Mouse (Mus musculus): ENCODE results near the gene Pbx1. TPM values are rescaled to one million over a fixed set of nuclear protein-coding genes. Genes with fewer than 3 reads are reported as not detected.

The Pbx1 gene
- polyA plus RNA-seq, 1 experiment from 2014 or later = 23.2 TPM

- 45% methylated on average over 12 of the region's 12 CpGs for WGBS
Observed at GRCm38 (mm10) chr1:168473255-168474069, 41.4 kb upstream of the Pbx1 start.

GRCm38 (mm10) chr1:168472545-168473254 lies 40.6 kb upstream of the Pbx1 start:
- TF ChIP-seq EP300 (optimal IDR thresholded peaks at IDR 0.05) (no peak), CTCF (IDR thresholded peaks at IDR 0.05; ENCODE audit: low read depth) (no peak)
- Histone ChIP-seq H3K36me3 (ENCODE audit: control insufficient read depth, insufficient read depth, low read length) (no peaks in the 10 kb centered on the region), H3K9me3 (ENCODE audit: control insufficient read depth, low read length) (no peaks in the 10 kb centered on the region), H3K4me3 (ENCODE audit: low read depth, low read length) (no peak overlapping the region), H3K27me3 (ENCODE audit: control insufficient read depth, insufficient read depth, low read length) (no peaks in the 10 kb centered on the region), H3K4me1 (replicated peaks; ENCODE audit: control insufficient read depth, insufficient read depth) (no peaks in the 10 kb centered on the region), H3K4me2 (replicated peaks; ENCODE audit: low read depth) (no peak overlapping the region), H3K27ac (replicated peaks) (no peak overlapping the region), H3K9ac (ENCODE audit: low read length) (no peak overlapping the region)
- DNase-seq (ENCODE audit: low spot score) (no peak), ATAC-seq (ENCODE audit: low FRiP score, low TSS enrichment) (peak; percentile 21; the same call in 1 of the 2 replicates)
- 36% methylated on average over 6 of the region's 6 CpGs for whole genome bisulfite sequencing

More at GRCm38 (mm10) chr1:168473255-168474069, 41.4 kb upstream of the Pbx1 start:
- Histone ChIP-seq H3K27me3 (ENCODE audit: control insufficient read depth, insufficient read depth, low read length) (no peaks in the 10 kb centered on the region), H3K9me3 (ENCODE audit: control insufficient read depth, low read length) (no peaks in the 10 kb centered on the region), H3K4me2 (replicated peaks; ENCODE audit: low read depth) (no peak overlapping the region), H3K36me3 (ENCODE audit: control insufficient read depth, insufficient read depth, low read length) (no peaks in the 10 kb centered on the region), H3K4me1 (replicated peaks; ENCODE audit: control insufficient read depth, insufficient read depth) (no peaks in the 10 kb centered on the region), H3K4me3 (ENCODE audit: low read depth, low read length) (no peak overlapping the region), H3K9ac (ENCODE audit: low read length) (no peak overlapping the region), H3K27ac (replicated peaks) (no peak overlapping the region; the same call in 1 of the 2 replicates)
- ATAC-seq (ENCODE audit: low FRiP score, low TSS enrichment) = no peak; the same call in 1 of the 2 replicates
- TF ChIP-seq CTCF (IDR thresholded peaks at IDR 0.05; ENCODE audit: low read depth) = no peak
- DNase-seq (ENCODE audit: low spot score) = no peak

- no peaks in the 10 kb centered on the region for H3K9me3 ChIP-seq (ENCODE audit: control insufficient read depth, low read length)
- 85% methylated on average over 1 of the region's 1 CpGs for WGBS
- H3K36me3 ChIP-seq (ENCODE audit: control insufficient read depth, insufficient read depth, low read length) = no peaks in the 10 kb centered on the region
- ATAC-seq (ENCODE audit: low FRiP score, low TSS enrichment) (no peak), DNase-seq (ENCODE audit: low spot score) (no peak)
- H3K27ac ChIP-seq (replicated peaks) = no peak overlapping the region
- H3K9ac ChIP-seq (ENCODE audit: low read length) = no peak overlapping the region
- no peaks in the 10 kb centered on the region for H3K27me3 ChIP-seq (ENCODE audit: control insufficient read depth, insufficient read depth, low read length)
- no peak overlapping the region for H3K4me2 ChIP-seq (replicated peaks; ENCODE audit: low read depth)
- H3K4me1 ChIP-seq (replicated peaks; ENCODE audit: control insufficient read depth, insufficient read depth) = no peaks in the 10 kb centered on the region
- no peak overlapping the region for H3K4me3 ChIP-seq (ENCODE audit: low read depth, low read length)
- TF ChIP-seq EP300 (optimal IDR thresholded peaks at IDR 0.05) = no peak
- TF ChIP-seq CTCF (IDR thresholded peaks at IDR 0.05; ENCODE audit: low read depth) = no peak
Observed at GRCm38 (mm10) chr1:168459426-168459825, 27.4 kb upstream of the Pbx1 start.

GRCm38 (mm10) chr1:168457191-168457747 lies 25.2 kb upstream of the Pbx1 start:
- Histone ChIP-seq H3K27ac (replicated peaks) (no peak overlapping the region), H3K4me1 (replicated peaks; ENCODE audit: control insufficient read depth, insufficient read depth) (no peaks in the 10 kb centered on the region), H3K4me3 (ENCODE audit: low read depth, low read length) (no peak overlapping the region), H3K36me3 (ENCODE audit: control insufficient read depth, insufficient read depth, low read length) (no peaks in the 10 kb centered on the region), H3K27me3 (ENCODE audit: control insufficient read depth, insufficient read depth, low read length) (no peaks in the 10 kb centered on the region), H3K9me3 (ENCODE audit: control insufficient read depth, low read length) (no peaks in the 10 kb centered on the region), H3K9ac (ENCODE audit: low read length) (no peak overlapping the region), H3K4me2 (replicated peaks; ENCODE audit: low read depth) (no peak overlapping the region)
- DNase-seq (ENCODE audit: low spot score) (no peak), ATAC-seq (ENCODE audit: low FRiP score, low TSS enrichment) (no peak)
- TF ChIP-seq CTCF (IDR thresholded peaks at IDR 0.05; ENCODE audit: low read depth) = peak; percentile 45; the same call in 1 of the 2 replicates
- TF ChIP-seq EP300 (optimal IDR thresholded peaks at IDR 0.05) = no peak
- 44% methylated on average over 7 of the region's 7 CpGs for WGBS

GRCm38 (mm10) chr1:168455178-168455577 lies 23.1 kb upstream of the Pbx1 start:
- Histone ChIP-seq H3K27me3 (ENCODE audit: control insufficient read depth, insufficient read depth, low read length) (no peaks in the 10 kb centered on the region), H3K4me1 (replicated peaks; ENCODE audit: control insufficient read depth, insufficient read depth) (no peaks in the 10 kb centered on the region), H3K4me2 (replicated peaks; ENCODE audit: low read depth) (no peak overlapping the region), H3K4me3 (ENCODE audit: low read depth, low read length) (no peak overlapping the region), H3K9me3 (ENCODE audit: control insufficient read depth, low read length) (no peaks in the 10 kb centered on the region), H3K9ac (ENCODE audit: low read length) (no peak overlapping the region), H3K36me3 (ENCODE audit: control insufficient read depth, insufficient read depth, low read length) (no peaks in the 10 kb centered on the region), H3K27ac (replicated peaks) (no peak overlapping the region)
- 69% methylated on average over 8 of the region's 8 CpGs for WGBS
- DNase-seq (ENCODE audit: low spot score) (no peak), ATAC-seq (ENCODE audit: low FRiP score, low TSS enrichment) (no peak)
- TF ChIP-seq CTCF (IDR thresholded peaks at IDR 0.05; ENCODE audit: low read depth) (no peak), EP300 (optimal IDR thresholded peaks at IDR 0.05) (no peak)
